Mouse (Mus musculus) CH12F3 (cell line): Measurements from ENCODE around the gene Csk.

Source experiments
- in situ Hi-C: fragments of 300-500 bp; cut with MboI; formaldehyde crosslinking; loops from 2 replicates; pipeline ENCODE4 v1.14.3; 2020; ENCODE audit warnings: low sequenced_read_pairs

The Csk gene

GRCm38 (mm10) chr9:57639661-57640328 is 13.6 kb downstream of the Csk start:
- in situ Hi-C loops = no loop called here

GRCm38 (mm10) chr9:57638651-57639459 is 14.6 kb downstream of the Csk start:
- in situ Hi-C loops = no loop called here

- in situ Hi-C loops = no loop called here
These were observed 15.6 kb downstream of the Csk start for GRCm38 (mm10) chr9:57637741-57638322.

- in situ Hi-C loops = no loop called here
These were observed 16.2 kb downstream of the Csk start for GRCm38 (mm10) chr9:57637272-57637671.

GRCm38 (mm10) chr9:57633481-57634024 is 19.9 kb downstream of the Csk start:
- in situ Hi-C loops = no loop called here

GRCm38 (mm10) chr9:57629118-57629874 is 24.1 kb downstream of the Csk start:
- in situ Hi-C loops = no loop called here

GRCm38 (mm10) chr9:57628717-57629116 is 24.7 kb downstream of the Csk start:
- in situ Hi-C loops = no loop called here

- in situ Hi-C loops = no loop called here
These were observed 25.5 kb downstream of the Csk start for GRCm38 (mm10) chr9:57627892-57628291.

GRCm38 (mm10) chr9:57627191-57627590 is 26.2 kb downstream of the Csk start:
- in situ Hi-C loops = no loop called here

- in situ Hi-C loops = no loop called here
These were observed 27.5 kb downstream of the Csk start for GRCm38 (mm10) chr9:57625674-57626500.

- in situ Hi-C loops = no loop called here
These were observed 29.1 kb downstream of the Csk start for GRCm38 (mm10) chr9:57624295-57624694.

- in situ Hi-C loops = no loop called here
These were observed 32.8 kb downstream of the Csk start, which contains the start of gene Lman1l for GRCm38 (mm10) chr9:57620674-57621073. Gene Lman1l, minus strand, starts transcription at chr9:57620774.

- in situ Hi-C loops = no loop called here
These were observed 34.6 kb downstream of the Csk start for GRCm38 (mm10) chr9:57618854-57619253.

- in situ Hi-C loops = no loop called here
These were observed 35.8 kb downstream of the Csk start for GRCm38 (mm10) chr9:57617556-57618169.

GRCm38 (mm10) chr9:57614786-57615185 is 38.6 kb downstream of the Csk start:
- in situ Hi-C loops = no loop called here

- in situ Hi-C loops = no loop called here
These were observed 39.5 kb downstream of the Csk start for GRCm38 (mm10) chr9:57613975-57614374.

- in situ Hi-C loops = no loop called here
These were observed 40.8 kb downstream of the Csk start for GRCm38 (mm10) chr9:57612587-57612986.

GRCm38 (mm10) chr9:57610359-57610826 is 43.0 kb downstream of the Csk start:
- in situ Hi-C loops = no loop called here

GRCm38 (mm10) chr9:57609803-57610202 is 43.6 kb downstream of the Csk start:
- in situ Hi-C loops = no loop called here
